Mouse (Mus musculus) lung, embryonic 14.5 days (tissue): ENCODE measurements around the gene Nusap1. TPM values are rescaled to one million over a fixed set of nuclear protein-coding genes. Genes with fewer than 3 reads are reported as not detected.

Experiments
- ATAC-seq: fragments of 200-750 bp; cut with Nextera tagmentation; 2 replicates; pipeline ENCODE4 v1.8.0; 2017; ENCODE audit warnings: mild to moderate bottlenecking, moderate TSS enrichment, moderate library complexity; ENCODE audit not compliant: insufficient read depth
- DNase-seq: peaks from one replicate; pipeline ENCODE4 v3.0.0-alpha.2; 2015
- H3K27ac ChIP-seq: fragments of 300-500 bp; sonication (generic); 2 replicates; pipeline ENCODE4 v1.5.1; 2014; ENCODE audit warnings: low read depth, mild to moderate bottlenecking, moderate library complexity
- H3K27me3 ChIP-seq: fragments of 300-500 bp; sonication (generic); 2 replicates; pipeline ENCODE4 v1.6.1; 2014; ENCODE audit warnings: low read length, control low read depth; ENCODE audit not compliant: insufficient read depth
- H3K36me3 ChIP-seq: fragments of 300-500 bp; sonication (generic); 2 replicates; pipeline ENCODE4 v1.6.1; 2014; ENCODE audit warnings: control low read depth; ENCODE audit not compliant: insufficient read depth
- H3K4me1 ChIP-seq: fragments of 300-500 bp; sonication (generic); 2 replicates; pipeline ENCODE4 v1.6.1; 2014; ENCODE audit warnings: antibody characterized with exemption, control low read depth; ENCODE audit not compliant: insufficient read depth
- H3K4me2 ChIP-seq: fragments of 300-500 bp; sonication (generic); 2 replicates; pipeline ENCODE4 v1.6.1; 2014; ENCODE audit warnings: mild to moderate bottlenecking
- H3K4me3 ChIP-seq: fragments of 300-500 bp; sonication (generic); 2 replicates; pipeline ENCODE4 v1.5.1; 2014; ENCODE audit warnings: low read depth, low read length
- H3K9ac ChIP-seq: fragments of 300-500 bp; sonication (generic); 2 replicates; pipeline ENCODE4 v1.6.1; 2014
- H3K9me3 ChIP-seq: fragments of 300-500 bp; sonication (generic); 2 replicates; pipeline ENCODE4 v1.6.1; 2016; ENCODE audit warnings: low read depth, low read length, control low read depth
- CTCF ChIP-seq: IDR thresholded peaks from 2 replicates; pipeline ENCODE4 v1.5.1; 2016; ENCODE audit warnings: antibody characterized with exemption, low read depth
- WGBS: fragments of 180-500 bp; shearing (Covaris S2); extraction: QIAGEN DNeasy Blood & Tissue Kit; methylation state at CpG from one replicate; pipeline ENCODE4 v1.1.7; 2014; 5-methylcytosine and 5-hydroxymethylcytosine counted together
- polyA plus RNA-seq: library from polyadenylated mRNA; unstranded; fragments of >200 nt; fragmentation: Nextera tagmentation; extraction: Ambion mirVana; gene quantifications from 2 replicates; pipeline ENCODE4 v1.2.1, GENCODE M21; 2014

The Nusap1 gene
- polyA plus RNA-seq, 1 experiment from 2014 or later = 83.9 TPM

- H3K27me3 ChIP-seq = no peaks in the 10 kb centered on the region
- H3K9me3 ChIP-seq = no peaks in the 10 kb centered on the region
- H3K36me3 ChIP-seq = peaks cover 31% of the 10 kb centered on the region; the same call in 1 of the 2 replicates
- no peaks in the 10 kb centered on the region for H3K4me1 ChIP-seq
- TF ChIP-seq CTCF = no peak
- H3K4me2 ChIP-seq = no peak overlapping the region
- DNase-seq (no peak), ATAC-seq (no peak)
- H3K4me3 ChIP-seq = no peak overlapping the region
- H3K27ac ChIP-seq = no peak overlapping the region
- H3K9ac ChIP-seq = no peak overlapping the region
- WGBS = 92% methylated on average over 3 of the region's 3 CpGs
Observed at GRCm38 (mm10) chr2:119699962-119700361, 81.9 kb downstream of the Nusap1 start.

Other genes with a start within 250 kb of the Nusap1 start
- 6.7 and 6.9 TPM in 2 replicates for gene Ino80, start 140.6 kb upstream of the Nusap1 start, polyA plus RNA-seq
- 0.17 and 0.51 TPM in 2 replicates for gene Exd1, start 70.7 kb upstream of the Nusap1 start, polyA plus RNA-seq
- gene Chp1, start 70.6 kb upstream of the Nusap1 start, polyA plus RNA-seq = 57.3 and 58.9 TPM in 2 replicates
- 25.3 and 27.8 TPM in 2 replicates for gene Oip5, start 171 bp downstream of the Nusap1 start, polyA plus RNA-seq
- gene Ndufaf1, start 44.5 kb downstream of the Nusap1 start, polyA plus RNA-seq = 36.7 and 37.4 TPM in 2 replicates
- gene Rtf1, start 56.8 kb downstream of the Nusap1 start, polyA plus RNA-seq = 26.2 and 28.0 TPM in 2 replicates
- 1.3 TPM in 2 replicates for gene Itpka, start 124.0 kb downstream of the Nusap1 start, polyA plus RNA-seq
- gene Ltk, start 142.1 kb downstream of the Nusap1 start, polyA plus RNA-seq = 0.66 and 0.83 TPM in 2 replicates
- 30.7 and 34.2 TPM in 2 replicates for gene Rpap1, start 169.2 kb downstream of the Nusap1 start, polyA plus RNA-seq
- gene Tyro3, start 179.4 kb downstream of the Nusap1 start, polyA plus RNA-seq = 19.0 and 21.9 TPM in 2 replicates